Mouse (Mus musculus) liver, embryonic 13.5 days (tissue): ENCODE measurements around the gene Tenm4. TPM values are rescaled to one million over a fixed set of nuclear protein-coding genes. Genes with fewer than 3 reads are reported as not detected.

ENCODE experiments used
- ATAC-seq: fragments of 200-750 bp; cut with Nextera tagmentation; 2 replicates; pipeline ENCODE4 v1.8.0; 2017; ENCODE audit warnings: low read depth, mild to moderate bottlenecking, moderate number of reproducible peaks, moderate library complexity
- DNase-seq: peaks from one replicate; pipeline ENCODE4 v3.0.0; 2022
- H3K27ac ChIP-seq: fragments of 300-500 bp; sonication (generic); 2 replicates; pipeline ENCODE4 v1.5.1; 2015; ENCODE audit warnings: moderate library complexity, mild to moderate bottlenecking, inconsistent platforms
- H3K27me3 ChIP-seq: fragments of 300-500 bp; sonication (generic); 2 replicates; pipeline ENCODE4 v1.6.1; 2015; ENCODE audit warnings: mild to moderate bottlenecking, inconsistent platforms
- H3K36me3 ChIP-seq: fragments of 300-500 bp; sonication (generic); 2 replicates; pipeline ENCODE4 v1.6.1; 2015; ENCODE audit warnings: mild to moderate bottlenecking, inconsistent platforms
- H3K4me1 ChIP-seq: fragments of 300-500 bp; sonication (generic); replicated peaks from 2 replicates; pipeline ENCODE4 v1.6.1; 2015; ENCODE audit warnings: inconsistent platforms
- H3K4me2 ChIP-seq: fragments of 300-500 bp; sonication (generic); 2 replicates; pipeline ENCODE4 v1.6.1; 2015; ENCODE audit warnings: inconsistent platforms, mild to moderate bottlenecking, moderate library complexity
- H3K4me3 ChIP-seq: fragments of 300-500 bp; sonication (generic); replicated peaks from 2 replicates; pipeline ENCODE4 v1.5.1; 2015; ENCODE audit warnings: mild to moderate bottlenecking, inconsistent platforms
- H3K9ac ChIP-seq: fragments of 300-500 bp; sonication (generic); 2 replicates; pipeline ENCODE4 v1.6.1; 2015; ENCODE audit warnings: mild to moderate bottlenecking, inconsistent platforms
- H3K9me3 ChIP-seq: fragments of 300-500 bp; sonication (generic); replicated peaks from 2 replicates; pipeline ENCODE4 v1.6.1; 2016; ENCODE audit warnings: inconsistent platforms
- WGBS: fragments of 180-500 bp; shearing (Covaris S2); methylation state at CpG from one replicate; pipeline ENCODE4 v1.1.7; 2015; ENCODE audit not compliant: insufficient replicate concordance; 5-methylcytosine and 5-hydroxymethylcytosine counted together
- polyA plus RNA-seq: library from polyadenylated mRNA; unstranded; fragments of >200 nt; fragmentation: Nextera tagmentation; extraction: Ambion mirVana; gene quantifications from 2 replicates; pipeline ENCODE4 v1.2.1, GENCODE M21; 2015

Gene Tenm4
- polyA plus RNA-seq, 1 experiment from 2014 or later: 0.47 TPM

- DNase-seq: no peak
- no peak for ATAC-seq
- WGBS: 52% methylated on average over 5 of the region's 5 CpGs
Measured at GRCm38 (mm10) chr7:96220647-96221046, 49.6 kb downstream of the Tenm4 start.

DNA sequence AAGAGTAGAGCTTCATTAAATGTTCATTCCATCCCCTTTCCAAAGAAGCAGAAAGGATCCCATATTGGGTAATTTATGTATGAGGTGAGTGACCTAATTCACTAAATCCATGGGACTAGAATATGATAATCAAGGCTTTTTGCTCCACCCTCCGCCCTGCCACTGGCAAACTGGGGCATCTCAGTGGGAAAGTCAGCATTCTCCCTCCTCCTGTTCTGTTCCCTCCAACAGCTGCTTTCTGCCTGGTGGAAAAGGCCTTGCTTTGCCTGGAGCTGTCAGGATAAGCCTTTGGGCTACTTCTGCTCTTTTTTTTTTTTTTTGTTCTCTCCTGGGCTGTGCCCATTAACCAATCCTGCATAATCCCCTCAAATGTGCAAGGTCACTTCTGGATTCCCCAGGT is 51.5 kb downstream of the Tenm4 start:
- ATAC-seq: no peak
- no peak overlapping the region for H3K9ac ChIP-seq
- H3K36me3 ChIP-seq: no peaks in the 10 kb centered on the region
- WGBS: 52% methylated on average over 1 of the region's 1 CpGs
- no peak for DNase-seq
- no peaks in the 10 kb centered on the region for H3K4me1 ChIP-seq
- H3K27me3 ChIP-seq: no peaks in the 10 kb centered on the region
- H3K9me3 ChIP-seq: no peaks in the 10 kb centered on the region
- H3K4me2 ChIP-seq: no peak overlapping the region
- H3K27ac ChIP-seq: no peak overlapping the region
- no peak overlapping the region for H3K4me3 ChIP-seq

More at GRCm38 (mm10) chr7:96220647-96221046, 49.6 kb downstream of the Tenm4 start:
- no peak overlapping the region for H3K27ac ChIP-seq
- no peaks in the 10 kb centered on the region for H3K9me3 ChIP-seq
- no peak overlapping the region for H3K4me2 ChIP-seq
- peaks cover 6% of the 10 kb centered on the region for H3K27me3 ChIP-seq
- H3K9ac ChIP-seq: no peak overlapping the region
- H3K36me3 ChIP-seq: no peaks in the 10 kb centered on the region
- H3K4me1 ChIP-seq: no peaks in the 10 kb centered on the region
- H3K4me3 ChIP-seq: no peak overlapping the region

DNA sequence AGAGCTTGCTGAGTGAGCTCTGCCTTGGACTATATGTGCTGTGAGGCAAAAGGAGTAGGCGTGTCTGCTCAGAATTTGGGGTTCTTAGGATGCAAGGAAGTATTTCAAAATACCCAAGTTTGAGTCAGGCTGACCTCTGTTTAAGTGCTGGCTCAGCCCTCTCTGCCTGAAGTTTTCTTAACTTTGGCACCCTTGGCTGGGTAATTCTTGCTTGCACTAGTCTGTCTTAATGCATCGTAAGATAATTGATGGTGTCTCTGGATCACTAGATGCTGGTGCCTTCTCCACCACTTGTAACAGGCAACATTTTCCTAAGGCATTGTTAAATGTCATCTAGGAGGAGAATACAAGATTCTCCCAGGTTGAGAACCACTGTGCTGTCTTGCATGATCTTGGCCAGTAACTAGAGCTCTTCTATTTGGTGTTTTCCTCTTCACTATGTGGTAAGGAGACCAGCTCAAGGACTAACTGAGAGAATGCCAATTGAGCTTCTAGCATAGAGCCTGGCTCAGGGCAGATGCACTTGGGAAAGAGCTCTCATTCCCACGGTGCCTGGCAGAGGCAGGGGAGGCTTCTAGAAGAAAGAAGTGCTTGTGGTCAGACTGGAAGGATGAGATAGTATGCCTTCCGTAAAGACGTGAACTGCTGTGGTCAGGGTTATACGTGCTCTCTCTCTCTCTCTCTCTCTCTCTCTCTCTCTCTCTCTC is 57.7 kb downstream of the Tenm4 start:
- no peaks in the 10 kb centered on the region for H3K4me1 ChIP-seq
- H3K9me3 ChIP-seq: no peaks in the 10 kb centered on the region
- H3K4me3 ChIP-seq: no peak overlapping the region
- WGBS: 35% methylated on average over 6 of the region's 6 CpGs
- H3K9ac ChIP-seq: no peak overlapping the region
- no peaks in the 10 kb centered on the region for H3K27me3 ChIP-seq
- no peak overlapping the region for H3K4me2 ChIP-seq
- ATAC-seq (no peak), DNase-seq (no peak)
- no peaks in the 10 kb centered on the region for H3K36me3 ChIP-seq
- H3K27ac ChIP-seq: no peak overlapping the region

DNA sequence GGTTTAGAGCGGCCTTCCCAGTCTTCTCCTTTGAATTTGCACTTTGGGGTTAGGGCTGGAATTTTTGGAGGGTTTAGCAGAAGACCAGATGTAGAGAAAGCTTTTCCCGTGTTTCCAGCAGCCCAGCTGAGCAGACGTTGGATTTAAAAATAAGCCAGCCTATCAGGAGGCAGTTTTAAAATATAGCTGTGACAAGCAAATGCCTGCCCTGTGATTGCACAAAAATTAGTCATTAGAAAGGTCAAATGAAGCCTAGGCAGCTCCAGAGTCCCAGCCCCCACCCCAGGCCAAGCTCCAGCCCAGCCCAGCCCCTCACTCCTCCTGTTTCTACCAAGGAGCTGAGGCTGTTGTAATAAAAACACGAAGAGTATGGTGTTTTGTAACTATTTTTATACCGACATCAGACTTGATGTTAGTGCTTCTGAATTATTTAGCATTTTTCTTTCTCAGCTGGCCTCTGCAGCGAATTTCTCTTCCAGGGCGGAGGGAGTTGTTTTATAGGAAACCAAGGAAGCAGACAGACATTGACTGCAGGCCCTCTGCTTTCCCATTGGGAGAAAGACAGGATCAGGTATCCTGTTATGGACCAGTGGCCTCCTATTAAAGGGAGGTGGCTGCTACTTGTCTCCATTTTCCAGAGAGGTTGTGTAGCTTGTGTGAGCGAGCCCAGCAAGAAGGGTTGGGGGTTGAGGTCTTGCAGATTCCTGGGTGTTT is 59.1 kb downstream of the Tenm4 start:
- H3K4me3 ChIP-seq: no peak overlapping the region
- H3K4me1 ChIP-seq: no peaks in the 10 kb centered on the region
- no peaks in the 10 kb centered on the region for H3K27me3 ChIP-seq
- no peak overlapping the region for H3K27ac ChIP-seq
- DNase-seq (no peak), ATAC-seq (no peak)
- 56% methylated on average over 8 of the region's 8 CpGs for WGBS
- H3K9ac ChIP-seq: no peak overlapping the region
- no peaks in the 10 kb centered on the region for H3K9me3 ChIP-seq
- no peak overlapping the region for H3K4me2 ChIP-seq
- H3K36me3 ChIP-seq: no peaks in the 10 kb centered on the region

DNA sequence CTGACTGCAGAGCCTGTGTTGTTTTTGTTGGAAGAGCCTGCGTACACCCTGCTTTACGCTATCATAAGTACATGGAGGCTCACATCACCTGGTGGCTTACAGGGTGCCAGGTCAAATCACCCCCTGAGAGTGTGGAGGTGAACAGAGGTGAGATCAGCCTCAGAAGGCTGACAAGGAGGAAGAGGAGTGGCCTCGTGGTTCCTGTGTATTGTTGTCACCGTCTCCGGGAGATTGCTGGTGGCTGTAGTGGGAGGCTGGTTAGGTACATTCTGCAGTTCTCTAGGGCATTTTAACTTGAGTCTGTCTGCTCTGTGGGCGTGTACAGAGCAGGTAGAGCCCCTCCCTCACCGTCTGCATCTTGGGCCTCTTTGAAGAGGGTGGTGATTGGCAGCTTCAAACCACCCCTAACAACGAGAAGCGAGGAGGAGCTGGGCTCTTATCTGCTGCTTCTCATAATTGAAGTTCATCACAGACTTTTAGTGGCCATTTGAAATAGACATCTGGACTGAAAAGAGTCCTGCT is 59.7 kb downstream of the Tenm4 start:
- Histone ChIP-seq H3K4me1 (no peaks in the 10 kb centered on the region), H3K4me3 (no peak overlapping the region), H3K9ac (no peak overlapping the region), H3K27me3 (no peaks in the 10 kb centered on the region), H3K4me2 (no peak overlapping the region), H3K36me3 (no peaks in the 10 kb centered on the region), H3K9me3 (no peaks in the 10 kb centered on the region), H3K27ac (no peak overlapping the region)
- ATAC-seq (no peak), DNase-seq (no peak)
- WGBS: 24% methylated on average over 9 of the region's 9 CpGs

- 60% methylated on average over 6 of the region's 6 CpGs for WGBS
- Histone ChIP-seq H3K4me1 (no peaks in the 10 kb centered on the region), H3K27ac (no peak overlapping the region), H3K9ac (no peak overlapping the region), H3K27me3 (no peaks in the 10 kb centered on the region), H3K4me2 (no peak overlapping the region), H3K4me3 (no peak overlapping the region), H3K9me3 (no peaks in the 10 kb centered on the region), H3K36me3 (no peaks in the 10 kb centered on the region)
- DNase-seq (no peak), ATAC-seq (no peak)
Measured at GRCm38 (mm10) chr7:96235847-96236246, 64.8 kb downstream of the Tenm4 start.

DNA sequence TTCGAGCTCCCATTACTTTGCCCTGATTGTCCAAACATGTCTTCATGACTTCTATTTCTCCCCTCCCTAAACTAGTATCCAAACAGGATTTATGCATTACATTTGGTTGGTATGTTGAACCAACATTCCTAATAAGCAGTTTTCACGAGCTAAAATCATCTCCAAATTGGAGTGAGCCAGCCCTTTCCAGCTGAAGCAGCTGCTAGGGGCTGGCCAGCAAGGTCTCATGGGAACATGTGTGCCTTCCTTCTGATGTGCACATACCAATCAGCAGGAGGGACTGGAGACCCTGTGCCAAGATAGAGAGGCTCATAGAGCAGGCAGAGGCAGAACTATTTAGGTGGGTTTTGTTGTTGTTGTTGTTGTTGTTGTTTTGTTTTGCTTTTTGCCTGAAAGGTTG is 69.6 kb downstream of the Tenm4 start:
- Histone ChIP-seq H3K4me2 (no peak overlapping the region), H3K4me3 (no peak overlapping the region), H3K9ac (no peak overlapping the region), H3K27me3 (no peaks in the 10 kb centered on the region), H3K36me3 (no peaks in the 10 kb centered on the region), H3K9me3 (no peaks in the 10 kb centered on the region), H3K27ac (no peak overlapping the region), H3K4me1 (no peaks in the 10 kb centered on the region)
- no peak for ATAC-seq
- no peak for DNase-seq
- 35% methylated on average over 2 of the region's 2 CpGs for WGBS

GRCm38 (mm10) chr7:96242328-96243185 is 71.5 kb downstream of the Tenm4 start:
- Histone ChIP-seq H3K27me3 (no peaks in the 10 kb centered on the region), H3K9me3 (no peaks in the 10 kb centered on the region), H3K36me3 (no peaks in the 10 kb centered on the region), H3K4me1 (no peaks in the 10 kb centered on the region), H3K4me3 (no peak overlapping the region), H3K27ac (no peak overlapping the region), H3K9ac (no peak overlapping the region), H3K4me2 (no peak overlapping the region)
- ATAC-seq (no peak), DNase-seq (no peak)
- 55% methylated on average over 4 of the region's 4 CpGs for WGBS

DNA sequence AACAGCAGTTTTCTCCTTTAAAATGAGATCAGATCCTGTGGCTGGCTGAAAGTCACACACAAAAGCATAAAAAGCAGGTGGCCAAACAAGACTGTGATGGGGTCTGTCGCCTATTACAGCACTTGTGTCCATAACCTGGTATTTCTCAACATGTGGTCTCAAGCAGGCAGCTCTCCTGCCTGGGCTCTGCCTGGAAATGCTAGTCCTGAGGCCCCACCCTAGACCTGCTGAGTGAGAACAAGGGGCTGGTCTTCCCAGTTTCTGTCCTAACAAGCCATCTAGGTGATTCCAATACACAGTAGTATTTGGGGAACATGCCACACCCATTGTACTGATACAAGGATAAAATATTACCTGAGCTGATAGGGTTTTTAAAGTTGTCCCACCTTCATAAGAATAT is 73.8 kb downstream of the Tenm4 start:
- Histone ChIP-seq H3K27me3 (no peaks in the 10 kb centered on the region), H3K9ac (no peak overlapping the region), H3K4me3 (no peak overlapping the region), H3K4me2 (no peak overlapping the region), H3K36me3 (no peaks in the 10 kb centered on the region), H3K27ac (no peak overlapping the region), H3K4me1 (no peaks in the 10 kb centered on the region), H3K9me3 (no peaks in the 10 kb centered on the region)
- WGBS: 45% methylated on average over 1 of the region's 1 CpGs
- DNase-seq (no peak), ATAC-seq (no peak)

GRCm38 (mm10) chr7:96259630-96260029 is 88.6 kb downstream of the Tenm4 start:
- Histone ChIP-seq H3K27me3 (no peaks in the 10 kb centered on the region), H3K36me3 (no peaks in the 10 kb centered on the region), H3K4me1 (no peaks in the 10 kb centered on the region), H3K27ac (no peak overlapping the region), H3K9me3 (no peaks in the 10 kb centered on the region), H3K4me3 (no peak overlapping the region), H3K4me2 (no peak overlapping the region), H3K9ac (no peak overlapping the region)
- no peak for ATAC-seq
- WGBS: 58% methylated on average over 6 of the region's 6 CpGs
- DNase-seq: no peak

DNA sequence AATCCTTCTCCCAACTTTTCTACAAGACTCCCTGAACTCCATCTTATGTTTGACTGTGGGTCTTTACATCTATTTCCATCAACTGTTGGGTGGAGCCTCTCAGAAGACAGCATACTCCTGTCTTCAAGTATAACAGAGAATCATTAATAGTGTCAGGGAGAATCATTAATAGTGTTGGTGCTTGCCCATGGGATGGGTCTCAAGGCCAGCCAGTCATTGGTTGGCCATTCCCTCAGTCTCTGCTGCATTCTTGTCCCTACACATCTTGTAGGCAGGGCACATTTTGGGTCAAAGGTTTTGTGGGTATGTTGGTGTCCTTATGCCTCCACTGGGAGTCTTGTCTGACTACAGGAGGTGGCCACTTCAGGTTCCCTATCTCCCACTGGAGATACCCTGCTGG is 91.1 kb downstream of the Tenm4 start:
- Histone ChIP-seq H3K27ac (no peak overlapping the region), H3K36me3 (no peaks in the 10 kb centered on the region), H3K4me3 (no peak overlapping the region), H3K9me3 (no peaks in the 10 kb centered on the region), H3K9ac (no peak overlapping the region), H3K4me2 (no peak overlapping the region), H3K4me1 (no peaks in the 10 kb centered on the region), H3K27me3 (no peaks in the 10 kb centered on the region)
- DNase-seq: no peak
- ATAC-seq: no peak
